Mouse (Mus musculus): ENCODE data around the gene Themis. TPM values are rescaled to one million over a fixed set of nuclear protein-coding genes. Genes with fewer than 3 reads are reported as not detected.

The Themis gene
- polyA plus RNA-seq, 1 experiment = not detected

DNA sequence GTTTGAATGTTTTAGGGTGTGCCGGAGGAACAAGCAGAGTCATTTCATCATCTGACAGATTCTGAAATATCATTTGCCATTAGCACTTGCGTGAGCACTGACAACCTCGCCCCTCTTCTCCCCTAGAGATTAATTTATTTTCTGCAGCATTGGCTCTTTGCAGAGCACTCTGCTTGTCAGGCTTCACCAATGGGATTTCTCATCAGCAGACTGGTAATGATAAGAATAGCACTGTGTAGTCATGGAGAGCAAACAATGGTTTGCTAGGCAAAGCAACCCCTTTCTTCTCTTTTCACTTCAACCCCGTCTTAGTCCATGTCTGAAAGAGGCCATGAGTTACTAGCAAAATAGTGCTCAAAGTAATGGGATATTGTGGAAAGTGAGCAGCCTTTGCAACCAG is 206.4 kb downstream of the Themis start:
- WGBS = 80% methylated on average over 4 of the region's 4 CpGs
- no peak overlapping the region for H3K27ac ChIP-seq (ENCODE audit: control insufficient read depth, insufficient read depth, low read depth, low read length, poor library complexity)
- H3K4me3 ChIP-seq (replicated peaks; ENCODE audit: control insufficient read depth, low read depth, low read length) = no peak overlapping the region
- TF ChIP-seq POLR2A (IDR thresholded peaks at IDR 0.05; ENCODE audit: borderline replicate concordance, control insufficient read depth, low read depth, low read length) = no peak
- TF ChIP-seq CTCF (IDR thresholded peaks at IDR 0.05; ENCODE audit: control insufficient read depth, insufficient read depth, low read length) = no peak
- H3K4me1 ChIP-seq (ENCODE audit: control insufficient read depth, insufficient read depth, low read length) = no peaks in the 10 kb centered on the region

DNA sequence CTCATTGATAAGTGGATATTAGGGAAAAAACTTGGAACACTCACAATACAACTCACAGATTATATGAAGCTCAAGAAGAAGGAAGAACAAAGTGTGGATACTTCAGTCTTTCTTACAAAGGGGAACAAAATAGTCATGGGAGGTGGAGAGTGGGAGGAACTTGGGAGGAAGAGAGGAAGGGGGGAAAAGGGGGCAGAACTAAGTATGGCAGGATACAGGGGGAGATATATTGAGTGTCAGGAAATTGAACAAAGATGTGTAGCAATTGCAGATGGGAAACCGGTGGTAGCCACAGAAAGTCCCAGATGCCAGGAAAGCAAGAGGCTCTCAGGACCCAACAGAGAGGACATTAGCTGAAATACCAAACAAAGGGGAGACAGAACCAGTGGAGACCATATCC is 219.5 kb downstream of the Themis start:
- Histone ChIP-seq H3K27ac (ENCODE audit: control insufficient read depth, insufficient read depth, low read depth, low read length, poor library complexity) (no peak overlapping the region), H3K4me3 (replicated peaks; ENCODE audit: control insufficient read depth, low read depth, low read length) (no peak overlapping the region), H3K4me1 (ENCODE audit: control insufficient read depth, insufficient read depth, low read length) (no peaks in the 10 kb centered on the region)
- 19% methylated on average over 1 of the region's 1 CpGs for WGBS
- TF ChIP-seq POLR2A (IDR thresholded peaks at IDR 0.05; ENCODE audit: borderline replicate concordance, control insufficient read depth, low read depth, low read length) (no peak), CTCF (IDR thresholded peaks at IDR 0.05; ENCODE audit: control insufficient read depth, insufficient read depth, low read length) (no peak)

DNA sequence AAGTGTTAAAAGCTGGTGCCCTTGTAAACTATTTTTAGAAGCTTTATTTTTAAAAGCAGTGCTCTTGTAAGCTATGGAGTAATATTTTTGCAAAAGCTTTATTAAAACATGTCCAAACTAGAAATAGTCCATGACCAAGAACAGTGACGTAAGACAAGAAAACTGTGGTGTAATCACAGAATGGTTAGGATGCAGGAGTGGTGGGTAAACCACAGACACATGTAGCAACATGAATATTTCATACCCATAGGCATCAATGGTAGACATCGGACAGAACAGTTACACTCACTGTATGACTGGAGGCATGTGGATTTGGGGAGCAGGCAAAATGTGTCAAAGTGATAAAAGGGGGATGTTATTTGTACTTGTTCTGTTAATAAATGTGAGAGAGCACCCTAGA is 222.7 kb downstream of the Themis start:
- WGBS = 39% methylated on average over 2 of the region's 2 CpGs
- H3K27ac ChIP-seq (ENCODE audit: control insufficient read depth, insufficient read depth, low read depth, low read length, poor library complexity) = no peak overlapping the region
- TF ChIP-seq CTCF (IDR thresholded peaks at IDR 0.05; ENCODE audit: control insufficient read depth, insufficient read depth, low read length) (no peak), POLR2A (IDR thresholded peaks at IDR 0.05; ENCODE audit: borderline replicate concordance, control insufficient read depth, low read depth, low read length) (no peak)

DNA sequence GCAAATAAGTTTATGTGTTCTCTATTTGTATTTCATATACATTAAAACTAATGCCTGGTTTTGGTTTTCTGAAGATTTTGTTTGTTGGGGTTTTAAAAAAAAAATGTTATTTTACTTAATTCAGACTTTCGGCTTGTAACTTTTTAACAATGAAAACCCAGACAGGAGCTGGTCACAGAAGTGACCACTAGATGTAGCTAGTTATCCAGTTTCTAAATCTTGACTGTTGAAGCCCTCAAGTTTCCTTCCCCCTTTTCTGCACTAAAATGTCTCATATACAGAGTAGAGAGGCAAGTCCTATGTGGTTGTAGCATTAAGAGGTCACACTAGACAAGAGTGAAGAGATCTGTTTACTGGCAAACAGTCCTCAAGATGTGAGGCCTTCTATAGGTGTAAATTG is 230.2 kb downstream of the Themis start:
- TF ChIP-seq POLR2A (IDR thresholded peaks at IDR 0.05; ENCODE audit: borderline replicate concordance, control insufficient read depth, low read depth, low read length) (no peak), CTCF (IDR thresholded peaks at IDR 0.05; ENCODE audit: control insufficient read depth, insufficient read depth, low read length) (no peak)
- no peak overlapping the region for H3K4me3 ChIP-seq (replicated peaks; ENCODE audit: control insufficient read depth, low read depth, low read length)
- 25% methylated on average over 1 of the region's 1 CpGs for WGBS
- no peak overlapping the region for H3K27ac ChIP-seq (ENCODE audit: control insufficient read depth, insufficient read depth, low read depth, low read length, poor library complexity)
- no peaks in the 10 kb centered on the region for H3K4me1 ChIP-seq (ENCODE audit: control insufficient read depth, insufficient read depth, low read length)

More for the DNA sequence above, 222.7 kb downstream of the Themis start:
- Histone ChIP-seq H3K4me3 (replicated peaks; ENCODE audit: control insufficient read depth, low read depth, low read length) (no peak overlapping the region), H3K4me1 (ENCODE audit: control insufficient read depth, insufficient read depth, low read length) (no peaks in the 10 kb centered on the region)

All from bone marrow, adult 2 months (tissue).